Mouse (Mus musculus) midbrain, embryonic 12.5 days (tissue): Measurements from ENCODE around the gene Fbxo9. TPM values are rescaled to one million over a fixed set of nuclear protein-coding genes. Genes with fewer than 3 reads are reported as not detected.
A peak's percentile ranks its signal among the peaks of the same experiment; 100 is the strongest.
"Not testable (repeated sequence)": the region's sequence is repeated elsewhere in the genome, so short reads cannot be mapped to it uniquely, and the experiment has no call there.

Experiments used
- ATAC-seq: fragments of 200-750 bp; cut with Nextera tagmentation; 2 replicates; pipeline ENCODE4 v1.8.0; 2017; ENCODE audit warnings: low read depth, moderate TSS enrichment, moderate library complexity; ENCODE audit not compliant: low FRiP score
- H3K27ac ChIP-seq: fragments of 300-500 bp; sonication (generic); replicated peaks from 2 replicates; pipeline ENCODE4 v1.5.1; 2016; ENCODE audit warnings: mild to moderate bottlenecking
- H3K27me3 ChIP-seq: fragments of 300-500 bp; sonication (generic); 2 replicates; pipeline ENCODE4 v1.6.1; 2016; ENCODE audit warnings: mild to moderate bottlenecking
- H3K36me3 ChIP-seq: fragments of 300-500 bp; sonication (generic); 2 replicates; pipeline ENCODE4 v1.6.1; 2016
- H3K4me1 ChIP-seq: fragments of 300-500 bp; sonication (generic); 2 replicates; pipeline ENCODE4 v1.6.1; 2016
- H3K4me2 ChIP-seq: fragments of 300-500 bp; sonication (generic); replicated peaks from 2 replicates; pipeline ENCODE4 v1.6.1; 2016; ENCODE audit warnings: mild to moderate bottlenecking, moderate library complexity
- H3K4me3 ChIP-seq: fragments of 300-500 bp; sonication (generic); 2 replicates; pipeline ENCODE4 v1.5.1; 2016; ENCODE audit warnings: mild to moderate bottlenecking
- H3K9ac ChIP-seq: fragments of 300-500 bp; sonication (generic); replicated peaks from 2 replicates; pipeline ENCODE4 v1.6.1; 2016; ENCODE audit warnings: mild to moderate bottlenecking, moderate library complexity
- H3K9me3 ChIP-seq: fragments of 300-500 bp; sonication (generic); 2 replicates; pipeline ENCODE4 v1.6.1; 2016; ENCODE audit warnings: mild to moderate bottlenecking
- WGBS: fragments of 180-500 bp; shearing (Covaris S2); methylation state at CpG from one replicate; pipeline ENCODE4 v1.1.7; 2016; 5-methylcytosine and 5-hydroxymethylcytosine counted together
- polyA plus RNA-seq: library from polyadenylated mRNA; unstranded; fragments of >200 nt; fragmentation: Nextera tagmentation; extraction: Ambion mirVana; gene quantifications from 2 replicates; pipeline ENCODE4 v1.2.1, GENCODE M21; 2016

Gene Fbxo9
- polyA plus RNA-seq, result 34.7 and 39.7 TPM in 2 replicates

DNA sequence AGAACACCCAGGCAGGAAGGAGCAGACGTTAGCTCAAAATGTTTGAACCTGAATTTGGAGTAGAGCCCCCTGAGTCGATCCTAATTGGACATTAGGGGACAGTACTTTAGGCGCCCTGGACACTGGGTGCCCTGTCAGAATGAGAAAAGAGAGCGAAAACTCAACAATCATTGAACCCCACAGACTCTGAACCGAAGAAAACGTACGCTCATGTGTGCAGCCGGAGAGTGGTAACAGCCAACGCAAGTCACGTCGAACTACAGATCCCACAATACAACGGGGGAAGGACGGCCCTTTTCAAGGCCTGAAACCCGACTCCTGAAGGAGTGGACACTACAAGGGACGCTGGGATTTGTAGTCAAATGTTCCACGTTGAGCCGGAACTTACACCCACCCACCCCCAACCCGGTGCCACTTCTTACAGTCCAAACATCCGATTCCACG, at the start of gene Fbxo9, which contains the start of gene Ick:
Gene Fbxo9 (minus strand): TSS at position 270 of the 444 bp plus-strand sequence.
Gene Ick (plus strand): TSS at position 397 of the 444 bp plus-strand sequence.
- Histone ChIP-seq H3K4me3 (peak within 1 kb of the TSS; percentile 77), H3K4me2 (peak within 1 kb of the TSS; percentile 83), H3K9me3 (no peaks in the 10 kb centered on the region), H3K9ac (peak within 1 kb of the TSS; percentile 82), H3K27me3 (no peaks in the 10 kb centered on the region), H3K27ac (peak within 1 kb of the TSS; percentile 92), H3K4me1 (peaks cover 12% of the 10 kb centered on the region; the same call in 1 of the 2 replicates), H3K36me3 (no peaks in the 10 kb centered on the region)
- peak; percentile 92 for ATAC-seq
- WGBS, result under 1% methylated on average over 20 of the region's 20 CpGs

DNA sequence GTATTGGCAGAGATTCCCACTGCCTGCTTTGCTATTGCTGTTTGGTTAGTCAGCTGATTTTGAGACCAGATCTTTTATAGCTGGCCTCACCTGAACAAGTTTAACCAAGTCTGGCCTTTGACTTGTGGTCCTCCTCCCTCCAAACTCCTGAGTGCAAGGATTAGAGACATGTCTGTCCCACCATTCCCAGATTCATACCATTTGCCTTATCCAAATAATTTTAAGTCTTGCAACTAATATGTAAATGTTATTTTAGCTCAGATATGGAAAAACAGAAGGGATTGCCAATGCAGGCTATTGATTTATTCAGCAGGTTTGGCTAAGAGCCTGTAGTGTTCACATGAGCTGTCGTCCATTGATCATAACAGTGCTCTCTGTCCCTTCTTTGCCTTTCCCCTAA, 48.4 kb upstream of the Fbxo9 start:
- Histone ChIP-seq H3K9me3 (no peaks in the 10 kb centered on the region), H3K4me3 (no peak overlapping the region), H3K4me1 (no peaks in the 10 kb centered on the region), H3K36me3 (peaks cover 81% of the 10 kb centered on the region), H3K9ac (no peak overlapping the region), H3K4me2 (no peak overlapping the region), H3K27ac (no peak overlapping the region), H3K27me3 (no peaks in the 10 kb centered on the region)
- 84% methylated on average over 1 of the region's 1 CpGs for WGBS
- ATAC-seq, result no peak

DNA sequence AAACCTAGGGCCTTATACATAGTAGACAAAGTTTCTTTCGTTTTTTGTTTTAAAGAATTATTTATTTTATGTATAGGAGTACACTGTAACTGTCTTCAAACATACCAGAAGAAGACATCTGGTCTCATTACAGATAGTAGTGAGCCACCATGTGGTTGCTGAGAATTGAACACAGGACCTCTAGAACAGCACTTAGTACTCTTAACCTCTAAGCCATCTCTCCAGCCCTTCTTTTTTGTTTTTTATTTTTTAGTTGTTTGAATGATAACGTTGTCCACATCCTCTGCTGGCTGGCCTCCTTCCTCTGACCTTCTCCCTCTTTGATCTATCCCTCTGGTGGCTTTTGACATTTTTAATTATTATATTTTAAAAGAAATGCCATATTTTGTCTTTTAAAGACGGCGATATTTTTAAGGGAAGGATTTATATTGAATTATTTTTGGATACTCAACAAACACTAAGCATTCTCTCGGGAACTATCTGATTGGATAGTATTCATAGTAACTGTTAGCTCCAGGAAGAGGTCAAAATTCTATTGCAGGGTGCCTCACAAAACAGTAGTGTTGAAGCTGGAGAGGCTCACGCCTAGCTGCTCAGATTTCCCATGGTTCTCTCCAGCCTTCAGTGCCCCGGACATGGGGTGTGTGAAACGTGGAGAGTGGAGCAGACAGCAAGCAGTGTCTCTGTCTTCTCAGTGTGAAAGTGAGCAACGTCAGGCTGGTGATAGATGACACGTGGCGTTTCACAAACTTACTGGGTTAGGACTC, 45.5 kb upstream of the Fbxo9 start:
- H3K27ac ChIP-seq, result no peak overlapping the region
- WGBS, result 93% methylated on average over 11 of the region's 11 CpGs

GRCm38 (mm10) chr9:78149770-78150169, 40.9 kb upstream of the Fbxo9 start:
- not testable (repeated sequence) for H3K9ac ChIP-seq, H3K9me3 ChIP-seq, H3K27ac ChIP-seq, H3K27me3 ChIP-seq, H3K4me1 ChIP-seq, ATAC-seq, H3K4me3 ChIP-seq, H3K4me2 ChIP-seq
- H3K36me3 ChIP-seq, result peaks cover 60% of the 10 kb centered on the region
- 100% methylated on average over 2 of the region's 2 CpGs for WGBS

More for the DNA sequence above, 45.5 kb upstream of the Fbxo9 start:
- H3K9ac ChIP-seq, result no peak overlapping the region
- H3K9me3 ChIP-seq, result no peaks in the 10 kb centered on the region
- peaks cover 67% of the 10 kb centered on the region for H3K36me3 ChIP-seq
- no peaks in the 10 kb centered on the region for H3K4me1 ChIP-seq
- no peaks in the 10 kb centered on the region for H3K27me3 ChIP-seq
- H3K4me3 ChIP-seq, result no peak overlapping the region
- H3K4me2 ChIP-seq, result no peak overlapping the region
- ATAC-seq, result no peak

DNA sequence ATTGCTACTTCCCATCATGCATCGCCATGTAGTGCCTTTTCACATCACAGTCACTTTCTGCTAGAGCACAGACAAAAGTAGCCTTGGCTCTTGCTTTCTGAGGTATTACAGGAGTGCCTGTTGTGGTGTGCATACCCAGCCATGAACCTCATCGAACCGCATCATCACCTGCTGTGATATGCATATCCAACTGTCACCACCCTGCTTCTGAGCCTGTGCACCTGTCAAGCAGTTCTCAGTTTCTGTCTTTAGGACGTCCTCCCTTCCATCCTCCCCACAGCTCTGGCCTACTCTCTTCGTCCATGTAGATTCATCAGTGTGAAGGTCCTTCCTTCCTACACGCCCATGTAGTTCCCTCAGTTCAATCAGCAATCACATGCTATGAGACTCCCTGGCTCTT, 39.3 kb upstream of the Fbxo9 start:
- H3K27ac ChIP-seq, result no peak overlapping the region
- ATAC-seq, result no peak
- no peaks in the 10 kb centered on the region for H3K4me1 ChIP-seq
- H3K36me3 ChIP-seq, result peaks cover 61% of the 10 kb centered on the region
- WGBS, result 91% methylated on average over 6 of the region's 6 CpGs
- no peaks in the 10 kb centered on the region for H3K27me3 ChIP-seq
- H3K4me2 ChIP-seq, result no peak overlapping the region
- no peaks in the 10 kb centered on the region for H3K9me3 ChIP-seq
- no peak overlapping the region for H3K4me3 ChIP-seq
- no peak overlapping the region for H3K9ac ChIP-seq

GRCm38 (mm10) chr9:78146627-78147026, 37.8 kb upstream of the Fbxo9 start:
- no peak overlapping the region for H3K9ac ChIP-seq
- H3K27ac ChIP-seq, result no peak overlapping the region
- no peak overlapping the region for H3K4me3 ChIP-seq
- peaks cover 66% of the 10 kb centered on the region for H3K36me3 ChIP-seq
- 0 out of 2 replicates have a peak, but pooled peaks have one; percentile 47 for ATAC-seq
- no peaks in the 10 kb centered on the region for H3K27me3 ChIP-seq
- H3K9me3 ChIP-seq, result peaks cover 8% of the 10 kb centered on the region; the same call in 1 of the 2 replicates
- WGBS, result 71% methylated on average over 6 of the region's 6 CpGs
- H3K4me1 ChIP-seq, result no peaks in the 10 kb centered on the region
- no peak overlapping the region for H3K4me2 ChIP-seq

DNA sequence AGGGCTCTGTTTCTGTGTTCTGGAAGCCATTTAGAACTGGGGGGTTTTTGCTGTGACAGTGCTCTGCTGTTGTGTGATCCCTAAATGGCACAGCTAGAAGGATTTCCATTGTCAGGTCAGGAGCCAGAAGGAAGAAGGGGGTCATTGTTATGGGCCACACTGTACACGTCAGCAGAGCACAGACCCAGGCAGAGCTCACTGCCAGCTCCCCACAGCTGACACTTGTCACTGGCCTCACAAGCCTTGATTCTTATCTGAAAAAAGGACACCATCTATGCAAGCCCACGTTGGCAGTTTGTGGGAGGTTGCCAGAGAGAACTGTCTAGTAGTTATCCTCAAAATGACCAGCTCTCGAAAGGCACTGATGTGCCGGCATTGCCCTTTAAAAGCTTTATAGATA, 37.2 kb upstream of the Fbxo9 start:
- Histone ChIP-seq H3K27ac (no peak overlapping the region), H3K4me3 (no peak overlapping the region), H3K27me3 (no peaks in the 10 kb centered on the region), H3K36me3 (peaks cover 66% of the 10 kb centered on the region), H3K9me3 (peaks cover 10% of the 10 kb centered on the region; the same call in 1 of the 2 replicates), H3K4me2 (no peak overlapping the region), H3K4me1 (no peaks in the 10 kb centered on the region), H3K9ac (no peak overlapping the region)
- WGBS, result 69% methylated on average over 4 of the region's 4 CpGs
- no peak for ATAC-seq

DNA sequence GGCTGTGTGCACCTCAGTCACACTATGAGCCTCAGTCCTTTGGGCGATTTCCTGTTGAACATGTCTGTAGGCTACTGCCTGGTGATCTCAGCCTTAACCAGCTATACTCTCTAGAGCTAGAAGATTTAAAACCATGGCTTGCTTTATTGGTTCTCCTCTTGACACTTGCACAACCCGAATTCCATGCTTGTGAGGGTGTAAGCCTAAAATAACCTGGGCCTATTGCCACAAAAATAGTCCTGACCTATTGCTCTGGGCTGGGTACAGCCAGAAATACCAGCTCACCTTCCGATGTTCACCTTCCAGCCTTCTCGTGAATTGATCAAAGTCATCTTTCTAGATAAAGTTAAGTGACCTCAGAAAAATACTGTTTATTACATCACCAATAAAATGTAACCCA, 30.6 kb upstream of the Fbxo9 start:
- Histone ChIP-seq H3K36me3 (peaks cover 78% of the 10 kb centered on the region), H3K27me3 (no peaks in the 10 kb centered on the region), H3K9ac (no peak overlapping the region), H3K4me1 (no peaks in the 10 kb centered on the region), H3K4me3 (no peak overlapping the region), H3K9me3 (peaks cover 10% of the 10 kb centered on the region; the same call in 1 of the 2 replicates), H3K4me2 (no peak overlapping the region), H3K27ac (no peak overlapping the region)
- no peak for ATAC-seq
- 91% methylated on average over 4 of the region's 4 CpGs for WGBS

DNA sequence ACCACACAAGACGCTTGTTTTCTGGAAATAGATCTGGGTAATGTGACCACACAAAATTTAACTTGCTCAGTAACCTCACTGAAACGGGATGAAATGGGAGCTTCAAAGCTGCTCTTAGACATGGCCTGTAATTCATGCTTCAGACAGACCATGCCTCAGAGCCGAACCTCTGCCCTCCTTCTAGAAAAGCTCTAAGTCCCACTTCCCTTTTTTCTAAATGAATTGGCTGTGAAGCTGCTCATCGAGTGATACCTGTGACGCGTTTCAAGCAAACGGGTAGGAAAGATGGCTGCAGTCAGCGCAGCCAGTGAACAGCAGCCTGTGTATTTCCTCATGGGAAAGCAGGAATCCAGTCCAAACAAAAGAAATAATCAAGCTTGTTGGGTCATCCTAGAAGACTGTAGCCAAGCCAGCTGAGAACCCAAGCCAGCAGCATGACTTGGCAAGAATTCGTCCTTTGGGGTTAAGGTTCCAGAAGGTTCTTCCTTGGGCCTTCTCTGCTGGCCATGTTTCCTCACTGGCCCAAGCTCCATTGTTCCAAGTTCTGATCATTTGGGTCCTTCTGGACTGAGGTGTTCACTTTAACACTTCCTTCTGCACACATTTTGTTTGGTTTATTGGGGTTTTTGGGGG, 29.3 kb upstream of the Fbxo9 start:
- Histone ChIP-seq H3K4me1 (no peaks in the 10 kb centered on the region), H3K9ac (no peak overlapping the region), H3K36me3 (peaks cover 77% of the 10 kb centered on the region), H3K9me3 (peaks cover 10% of the 10 kb centered on the region; the same call in 1 of the 2 replicates), H3K4me3 (no peak overlapping the region), H3K4me2 (no peak overlapping the region), H3K27me3 (no peaks in the 10 kb centered on the region), H3K27ac (no peak overlapping the region)
- ATAC-seq, result no peak
- WGBS, result 94% methylated on average over 9 of the region's 9 CpGs

DNA sequence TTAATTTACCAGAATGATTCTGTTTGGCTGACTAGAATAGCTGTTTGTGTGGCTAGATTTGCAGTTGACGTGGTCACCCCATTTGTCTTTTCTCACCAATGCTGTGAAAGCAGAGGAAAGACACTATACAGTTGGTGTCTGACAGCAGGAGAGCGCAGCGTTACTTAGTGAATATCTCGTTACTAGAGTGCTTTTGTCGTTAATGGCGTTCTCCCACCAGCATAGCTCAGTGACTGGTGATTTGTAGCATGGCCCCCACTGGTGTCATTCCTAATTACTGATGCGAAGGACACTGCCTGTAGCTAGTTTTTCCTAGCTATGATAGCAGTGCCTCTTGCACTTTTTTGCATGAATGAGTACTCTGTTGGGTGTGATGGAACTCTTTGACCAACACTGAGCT, 26.8 kb upstream of the Fbxo9 start:
- Histone ChIP-seq H3K9me3 (no peaks in the 10 kb centered on the region), H3K4me1 (no peaks in the 10 kb centered on the region), H3K27ac (no peak overlapping the region), H3K9ac (no peak overlapping the region), H3K36me3 (peaks cover 80% of the 10 kb centered on the region), H3K4me3 (no peak overlapping the region), H3K27me3 (no peaks in the 10 kb centered on the region), H3K4me2 (no peak overlapping the region)
- WGBS, result 79% methylated on average over 7 of the region's 7 CpGs
- no peak for ATAC-seq

DNA sequence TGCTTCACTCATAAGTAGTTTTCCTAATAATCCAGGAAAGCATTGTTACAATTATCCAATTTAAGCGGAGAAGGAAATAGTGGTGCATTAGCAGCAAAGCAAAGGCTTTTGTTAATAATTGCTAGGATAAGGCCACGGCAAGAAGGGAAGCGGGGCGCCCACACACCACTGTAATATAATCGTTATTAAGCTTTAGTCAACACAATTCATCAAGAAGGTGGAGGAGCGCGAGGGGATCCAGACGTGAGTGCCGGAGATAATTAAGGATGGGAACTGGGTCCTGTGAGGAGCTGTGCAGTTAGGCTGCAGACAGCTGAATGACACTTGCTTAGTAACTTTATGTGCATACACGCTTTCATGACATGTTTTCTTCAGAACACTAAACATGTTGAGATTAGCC, 17.8 kb upstream of the Fbxo9 start:
- Histone ChIP-seq H3K9me3 (no peaks in the 10 kb centered on the region), H3K4me2 (no peak overlapping the region), H3K36me3 (peaks cover 20% of the 10 kb centered on the region), H3K4me3 (no peak overlapping the region), H3K27ac (no peak overlapping the region), H3K27me3 (no peaks in the 10 kb centered on the region), H3K9ac (no peak overlapping the region), H3K4me1 (peaks cover 15% of the 10 kb centered on the region)
- no peak for ATAC-seq
- 67% methylated on average over 10 of the region's 10 CpGs for WGBS

GRCm38 (mm10) chr9:78126007-78126406, 17.1 kb upstream of the Fbxo9 start:
- Histone ChIP-seq H3K4me1 (peaks cover 15% of the 10 kb centered on the region), H3K9me3 (no peaks in the 10 kb centered on the region), H3K27me3 (no peaks in the 10 kb centered on the region), H3K27ac (peak overlapping the region; percentile 11; the same call in 1 of the 2 replicates), H3K9ac (no peak overlapping the region), H3K4me2 (no peak overlapping the region), H3K4me3 (no peak overlapping the region), H3K36me3 (peaks cover 17% of the 10 kb centered on the region)
- 62% methylated on average over 6 of the region's 6 CpGs for WGBS
- ATAC-seq, result no peak
